Mouse (Mus musculus): ENCODE results near the gene Olfr1062.
"Not testable (repeated sequence)": the region's sequence is repeated elsewhere in the genome, so short reads cannot be mapped to it uniquely, and the experiment has no call there.

Olfr1062 gene

DNA sequence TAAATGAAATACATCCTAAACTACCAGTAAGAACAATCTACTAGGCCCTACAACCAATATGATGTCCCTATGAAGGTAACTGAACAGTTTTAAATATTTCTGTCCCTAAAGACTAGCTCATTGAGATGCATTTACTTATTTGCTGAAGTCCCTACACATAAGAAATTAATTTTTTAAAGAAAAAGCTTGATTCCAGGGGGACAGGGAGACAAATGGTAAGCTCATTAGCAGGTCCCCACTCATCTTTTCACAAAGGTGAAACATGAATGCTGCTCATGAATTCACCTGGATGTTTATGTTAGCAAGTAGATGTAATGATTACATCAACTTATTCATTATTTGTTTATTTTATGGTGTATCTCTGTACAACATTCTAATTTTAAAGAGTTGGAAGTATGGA lies at the start of gene Olfr1062:
Olfr1062 (minus strand) TSS at position 101 of the 400 bp plus-strand sequence.
- not testable (repeated sequence) for DNase-seq (ENCODE audit: low spot score)

- DNase-seq (ENCODE audit: low spot score) = peak; percentile 7
These were observed 38.0 kb upstream of the Olfr1062 start for GRCm38 (mm10) chr2:86464442-86465109.

- no peak for DNase-seq (ENCODE audit: low spot score)
These were observed 33.9 kb upstream of the Olfr1062 start for GRCm38 (mm10) chr2:86460434-86460833.

DNA sequence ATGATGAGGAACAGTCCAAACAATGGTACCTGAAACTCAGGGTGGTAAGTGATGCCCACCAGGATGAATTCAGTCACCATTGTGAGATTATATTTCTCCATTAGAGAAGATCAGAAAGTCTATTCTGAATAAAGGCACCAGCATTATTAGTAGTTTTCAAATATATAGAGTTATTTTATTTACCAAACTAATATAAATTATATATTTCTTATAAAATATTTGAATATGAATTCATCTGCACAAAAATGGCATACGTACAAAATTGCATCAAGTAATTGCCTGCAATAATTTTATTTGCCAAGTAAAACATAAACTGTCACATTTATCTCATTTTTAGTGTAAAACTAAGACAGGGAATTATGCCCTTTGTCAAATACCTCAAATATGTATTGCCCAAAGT lies 29.6 kb upstream of the Olfr1062 start, which contains the start of gene Olfr1066:
Olfr1066 (minus strand) TSS at position 101 of the 400 bp plus-strand sequence.
- no peak for DNase-seq (ENCODE audit: low spot score)

DNA sequence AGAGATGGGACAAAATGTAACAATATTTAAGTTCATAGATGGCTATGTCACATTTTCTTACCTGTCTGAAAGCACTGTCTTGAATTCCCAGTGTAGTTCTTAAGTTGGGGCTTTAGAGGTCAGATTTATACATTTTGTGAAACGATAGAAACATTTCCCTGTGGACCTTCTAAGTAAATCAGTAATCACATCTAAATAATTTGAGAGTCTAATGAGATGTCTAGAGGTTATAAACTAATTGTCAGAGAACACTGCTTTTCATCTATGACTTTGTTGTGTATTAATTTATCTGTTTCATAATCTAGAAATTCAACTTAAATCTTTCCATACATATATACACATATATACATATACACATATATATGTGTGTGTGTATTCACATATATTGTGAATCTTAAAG lies 23.9 kb upstream of the Olfr1062 start, which contains the start of gene Olfr1065:
Olfr1065 (minus strand) TSS at position 101 of the 400 bp plus-strand sequence.
- not testable (repeated sequence) for DNase-seq (ENCODE audit: low spot score)

DNA sequence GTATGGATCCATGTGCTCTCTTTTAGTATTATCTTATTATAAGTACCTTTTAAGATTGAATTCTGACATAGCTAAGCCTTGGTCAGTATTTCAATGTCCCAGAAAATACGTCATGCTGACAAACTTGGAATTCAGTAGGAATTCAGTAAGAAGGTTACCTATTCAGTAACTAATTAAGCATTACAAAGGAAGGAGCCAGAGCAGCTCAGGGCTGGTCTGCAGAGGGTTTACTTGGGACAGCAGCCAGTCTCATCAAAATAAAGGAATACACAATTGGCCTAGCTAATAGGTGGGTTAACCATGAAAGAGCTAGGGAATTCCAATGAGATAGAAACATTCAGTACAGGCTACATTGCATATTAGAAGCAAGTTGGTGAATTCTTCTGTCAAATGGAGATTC lies 15.6 kb upstream of the Olfr1062 start:
- not testable (repeated sequence) for DNase-seq (ENCODE audit: low spot score)

GRCm38 (mm10) chr2:86428511-86428910 lies 2.0 kb upstream of the Olfr1062 start:
- not testable (repeated sequence) for DNase-seq (ENCODE audit: low spot score)

DNA sequence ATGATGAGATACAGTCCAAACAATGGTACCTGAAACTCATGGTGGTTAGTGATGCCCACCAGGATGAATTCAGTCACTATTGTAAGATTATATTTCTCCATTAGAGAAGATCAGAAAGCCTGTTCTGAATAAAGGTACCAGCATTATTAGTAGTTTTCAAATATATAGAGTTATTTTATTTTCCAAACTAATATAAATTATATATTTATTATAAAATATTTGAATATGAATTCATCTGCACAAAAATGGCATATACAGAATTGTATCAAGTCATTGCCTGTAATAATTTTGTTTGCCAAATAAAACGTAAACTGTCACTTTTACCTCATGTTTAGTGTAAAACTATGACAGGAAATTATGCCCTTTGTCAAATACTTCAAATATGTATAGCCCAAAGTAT lies 12.6 kb downstream of the Olfr1062 start, which contains the start of gene Olfr1061:
Olfr1061 (minus strand) TSS at position 101 of the 400 bp plus-strand sequence.
- DNase-seq (ENCODE audit: low spot score) = no peak

DNA sequence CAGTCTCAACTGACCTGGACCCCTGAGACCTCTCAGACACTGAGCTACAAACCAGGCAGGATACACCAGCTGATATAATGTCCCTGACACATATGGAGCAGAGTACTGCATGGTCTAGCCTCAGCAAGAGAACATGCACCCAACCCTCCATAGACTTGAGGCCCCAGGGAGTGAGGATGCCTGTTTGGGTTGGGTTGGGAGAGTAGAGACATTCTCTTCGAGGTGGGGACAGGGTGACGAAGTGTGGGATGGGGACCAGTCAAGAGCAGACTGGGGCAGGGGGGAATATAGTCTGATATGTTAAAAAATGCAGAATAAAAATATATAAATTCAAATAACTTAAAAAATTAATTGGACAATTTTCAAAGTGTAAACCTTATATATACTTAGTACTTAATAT lies 31.4 kb downstream of the Olfr1062 start:
- DNase-seq (ENCODE audit: low spot score) = no peak

- not testable (repeated sequence) for DNase-seq (ENCODE audit: low spot score)
These were observed 38.1 kb downstream of the Olfr1062 start, which contains the start of gene Olfr1058 for GRCm38 (mm10) chr2:86388461-86388860. TSS of gene Olfr1058 (minus strand) at chr2:86388561.

- DNase-seq (ENCODE audit: low spot score) = no peak
These were observed 48.3 kb downstream of the Olfr1062 start, which contains the start of gene Olfr1057 for GRCm38 (mm10) chr2:86378293-86378692. TSS of gene Olfr1057 (minus strand) at chr2:86378393.

Measured in left cerebral cortex, adult 11 months (tissue).